In the genomic region with DNA sequence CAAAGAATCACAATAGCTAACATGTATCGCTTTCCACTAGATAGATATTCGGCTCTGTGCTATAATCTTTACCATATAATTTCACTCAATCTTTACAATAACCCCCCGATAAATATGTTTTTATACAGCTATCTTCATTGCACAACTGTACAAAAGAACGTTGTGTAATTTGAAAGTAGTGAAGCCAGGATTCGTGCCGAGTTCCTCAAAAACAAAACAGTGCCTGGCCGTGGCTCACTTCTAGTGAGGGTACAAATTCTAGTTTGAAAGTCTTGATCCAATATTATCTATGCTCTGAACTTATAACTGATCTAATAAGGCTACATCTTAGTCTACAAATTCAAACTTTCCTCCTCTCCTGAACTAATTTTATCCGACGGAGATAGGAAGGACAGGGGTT, we compare ENCODE assay signal across 8 mouse cellular contexts. TPM values are rescaled to one million over a fixed set of nuclear protein-coding genes. Genes with fewer than 3 reads are reported as not detected.
DNase-seq lines count a peak whose midpoint lies in the region; ATAC-seq lines count a peak whose summit lies in the region.

No protein-coding gene starts in this region.

- 0 out of 2 replicates have a peak overlapping the region, but pooled peaks have one; percentile 17 for H3K27ac ChIP-seq in hindbrain, embryonic 11.5 days (ENCODE audit: low read depth, low read length)

- peak overlapping the region; percentile 98 for H3K4me3 ChIP-seq in hindbrain, embryonic 11.5 days (ENCODE audit: low read depth, low read length)
- peak overlapping the region; percentile 98 for H3K4me3 ChIP-seq in megakaryocyte, embryonic 14.5 days (replicated peaks)

- no peaks in the 10 kb centered on the region for H3K27me3 ChIP-seq in hindbrain, embryonic 11.5 days (ENCODE audit: control insufficient read depth, insufficient read depth, low read length)
- peaks cover 17% of the 10 kb centered on the region for H3K27me3 ChIP-seq in megakaryocyte, embryonic 14.5 days (replicated peaks)

- peak overlapping the region; percentile 79 for H3K9ac ChIP-seq in hindbrain, embryonic 11.5 days (ENCODE audit: low read depth, low read length)

- H3K9me3 ChIP-seq in hindbrain, embryonic 11.5 days (ENCODE audit: control insufficient read depth, low read length) = no peaks in the 10 kb centered on the region
- no peaks in the 10 kb centered on the region for H3K9me3 ChIP-seq in megakaryocyte, embryonic 14.5 days

- H3K4me2 ChIP-seq in hindbrain, embryonic 11.5 days (replicated peaks; ENCODE audit: low read depth, low read length) = peak overlapping the region; percentile 47

- H3K36me3 ChIP-seq in hindbrain, embryonic 11.5 days (ENCODE audit: control insufficient read depth, insufficient read depth, low read length) = no peaks in the 10 kb centered on the region
- H3K36me3 ChIP-seq in megakaryocyte, embryonic 14.5 days (replicated peaks; ENCODE audit: low read length) = peaks cover 24% of the 10 kb centered on the region

- no peaks in the 10 kb centered on the region for H3K4me1 ChIP-seq in hindbrain, embryonic 11.5 days (replicated peaks; ENCODE audit: control insufficient read depth, insufficient read depth, low read length)
- H3K4me1 ChIP-seq in megakaryocyte, embryonic 14.5 days = peaks cover 55% of the 10 kb centered on the region

- no peak for ATAC-seq in hindbrain, embryonic 11.5 days (ENCODE audit: low FRiP score)

- 19% methylated on average over 9 of the region's 9 CpGs for WGBS in hindbrain, embryonic 11.5 days

- DNase-seq in heart, adult 8-10 months (ENCODE audit: low spot score) = peak; percentile 12
- DNase-seq in heart, adult 11 months = no peak
- peak; percentile 49 for DNase-seq in NIH3T3 (ENCODE audit: low read depth)
- DNase-seq in hindbrain, embryonic 11.5 days (ENCODE audit: low spot score) = no peak
- DNase-seq in ovary, postnatal 10 days (ENCODE audit: low spot score) = no peak
- no peak for DNase-seq in layer of hippocampus, postnatal 25 days (ENCODE audit: extremely low spot score in 1 of 2, low spot score in 1 of 2)
- no peak for DNase-seq in embryo, embryonic 9.5 days (ENCODE audit: extremely low spot score)

RNA-seq across cellular contexts. Expression of a gene that starts 0.8 kb away (rescaled TPM):
- total RNA-seq in heart, adult 8-10 months (2022) = 10 to 100 TPM; 15.8 to 20.9 (median 20.0) TPM
- polyA plus RNA-seq in hindbrain, embryonic 11.5 days (2014; fragmentation: Nextera tagmentation; extraction: Ambion mirVana) = 32.4 and 37.5 TPM in 2 replicates
- polyA plus RNA-seq in megakaryocyte, embryonic 14.5 days (2012; ENCODE audit: insufficient read depth, low replicate concordance) = 0.47 and 3.7 TPM in 2 replicates
- 10 to 100 TPM; 48.4 to 66.4 TPM for total RNA-seq in layer of hippocampus, postnatal 25 days (2021)

RNA-seq across cellular contexts. Expression of a gene that starts 0.9 kb away (rescaled TPM):
- total RNA-seq in heart, adult 8-10 months (2022) = under 1 TPM; 0.14 to 0.79 (median 0.43) TPM
- 43.0 and 43.8 TPM in 2 replicates for polyA plus RNA-seq in hindbrain, embryonic 11.5 days (2014; fragmentation: Nextera tagmentation; extraction: Ambion mirVana)
- 1.5 TPM in 1 of 2 replicates, not detected in the other for polyA plus RNA-seq in megakaryocyte, embryonic 14.5 days (2012; ENCODE audit: insufficient read depth, low replicate concordance)
- total RNA-seq in layer of hippocampus, postnatal 25 days (2021) = 100 to 1,000 TPM; 394 to 449 TPM

Comparison
In these comparisons a context has a peak if more than half of its experiments do, and no peak if none do; other contexts are left out.
1. DNase-seq: peak in heart, adult 8-10 months (single experiment) and NIH3T3 (single experiment); none in heart, adult 11 months (single experiment), hindbrain, embryonic 11.5 days (single experiment), ovary, postnatal 10 days (single experiment), layer of hippocampus, postnatal 25 days (0 of 2) and embryo, embryonic 9.5 days (single experiment).
2. RNA of a gene that starts 0.9 kb away (total RNA-seq): 394 to 449 TPM in layer of hippocampus, postnatal 25 days; 0.14 to 0.79 TPM in heart, adult 8-10 months; every median in the first group is over 100 times any median in the second.